Mouse (Mus musculus) neural tube, embryonic 15.5 days (tissue): ENCODE measurements at regions not wholly inside any gene's neighbourhood (a gene's known extent, or its start where the extent isn't known, plus 50 kb on each side); places are given as distances from the start of the nearest gene placed in this dataset.

Experiments used
- ATAC-seq: fragments of 200-750 bp; cut with Nextera tagmentation; 2 replicates; pipeline ENCODE4 v1.8.0; 2017; ENCODE audit warnings: mild to moderate bottlenecking, moderate TSS enrichment, moderate library complexity; ENCODE audit not compliant: low FRiP score
- H3K27ac ChIP-seq: fragments of 300-500 bp; sonication (generic); replicated peaks from 2 replicates; pipeline ENCODE4 v1.5.1; 2015; ENCODE audit warnings: mild to moderate bottlenecking, inconsistent platforms
- H3K27me3 ChIP-seq: fragments of 300-500 bp; sonication (generic); replicated peaks from 2 replicates; pipeline ENCODE4 v1.6.1; 2015; ENCODE audit warnings: inconsistent platforms
- H3K36me3 ChIP-seq: fragments of 300-500 bp; sonication (generic); 2 replicates; pipeline ENCODE4 v1.6.1; 2015; ENCODE audit warnings: inconsistent platforms
- H3K4me1 ChIP-seq: fragments of 300-500 bp; sonication (generic); 2 replicates; pipeline ENCODE4 v1.6.1; 2015; ENCODE audit warnings: inconsistent platforms
- H3K4me2 ChIP-seq: fragments of 300-500 bp; sonication (generic); 2 replicates; pipeline ENCODE4 v1.6.1; 2015; ENCODE audit warnings: inconsistent platforms, mild to moderate bottlenecking, moderate library complexity
- H3K4me3 ChIP-seq: fragments of 300-500 bp; sonication (generic); replicated peaks from 2 replicates; pipeline ENCODE4 v1.5.1; 2015; ENCODE audit warnings: mild to moderate bottlenecking, inconsistent platforms
- H3K9ac ChIP-seq: fragments of 300-500 bp; sonication (generic); replicated peaks from 2 replicates; pipeline ENCODE4 v1.6.1; 2015; ENCODE audit warnings: mild to moderate bottlenecking, inconsistent platforms
- H3K9me3 ChIP-seq: fragments of 300-500 bp; sonication (generic); replicated peaks from 2 replicates; pipeline ENCODE4 v1.6.1; 2016; ENCODE audit warnings: inconsistent platforms
- WGBS: fragments of 180-500 bp; shearing (Covaris S2); methylation state at CpG from one replicate; pipeline ENCODE4 v1.1.7; 2015; ENCODE audit warnings: mixed read lengths; 5-methylcytosine and 5-hydroxymethylcytosine counted together

DNA sequence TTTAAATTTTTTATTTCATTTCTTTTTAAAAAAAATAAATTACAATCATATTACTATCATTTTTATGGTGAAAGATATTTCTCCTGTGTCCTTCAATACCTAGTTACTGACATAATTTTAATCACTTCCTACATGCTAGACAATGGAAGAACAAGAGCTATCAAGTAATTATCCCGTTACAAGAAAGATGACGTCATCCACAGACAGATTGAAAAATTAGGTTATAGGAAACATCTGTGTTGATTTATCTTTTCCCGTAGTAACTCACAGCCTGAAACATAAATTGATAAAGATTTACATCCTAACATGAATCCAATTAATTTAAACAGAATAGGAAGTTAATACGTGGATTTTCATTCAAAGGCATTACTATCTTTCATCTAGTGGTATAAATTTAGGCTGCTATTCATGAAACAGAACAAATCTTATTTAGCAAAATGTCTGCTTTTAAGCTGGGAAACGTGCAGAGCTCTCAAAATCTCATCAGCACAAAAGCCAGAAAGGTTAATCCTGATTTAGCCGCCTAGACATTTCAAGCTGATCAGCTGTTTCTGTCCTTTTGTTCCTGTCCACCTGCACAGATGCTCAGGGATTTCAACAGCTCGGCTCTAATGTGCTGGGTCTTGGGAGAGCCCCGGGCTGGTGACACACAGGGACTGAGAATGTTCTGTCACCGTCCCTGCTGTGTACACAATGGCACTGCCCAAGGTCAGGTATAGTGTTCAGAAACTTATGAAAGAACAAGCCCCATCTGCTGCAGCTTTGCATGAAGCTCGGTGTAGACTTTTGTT is 189.0 kb upstream of the Cd180 start:
- Histone ChIP-seq H3K4me1 (no peaks in the 10 kb centered on the region), H3K9ac (no peak overlapping the region), H3K9me3 (no peaks in the 10 kb centered on the region), H3K4me3 (no peak overlapping the region), H3K27ac (peak overlapping the region; percentile 34; the same call in 1 of the 2 replicates), H3K4me2 (no peak overlapping the region), H3K27me3 (no peaks in the 10 kb centered on the region), H3K36me3 (no peaks in the 10 kb centered on the region)
- no peak for ATAC-seq
- WGBS, result 35% methylated on average over 10 of the region's 10 CpGs

DNA sequence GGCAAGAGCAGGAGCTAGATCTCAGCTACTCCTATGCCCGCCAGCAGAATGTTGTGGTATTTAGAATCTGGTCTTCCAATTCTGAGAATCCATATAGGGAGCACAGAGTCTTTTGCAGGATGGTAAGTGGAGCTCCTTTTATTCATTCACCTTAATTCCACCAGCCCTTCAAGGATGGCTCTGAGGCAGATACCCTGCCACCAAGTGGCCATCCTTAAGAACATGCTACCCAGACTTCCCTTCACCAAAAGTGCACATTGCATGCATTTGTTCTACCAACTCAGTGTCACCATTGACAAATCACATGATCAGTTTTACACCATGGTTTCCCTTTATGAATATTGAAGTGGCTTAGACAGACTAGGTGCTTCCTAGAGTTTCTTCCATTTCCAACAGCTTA is 186.1 kb upstream of the Cd180 start:
- WGBS, result 90% methylated on average over 1 of the region's 1 CpGs
- H3K27me3 ChIP-seq, result no peaks in the 10 kb centered on the region

DNA sequence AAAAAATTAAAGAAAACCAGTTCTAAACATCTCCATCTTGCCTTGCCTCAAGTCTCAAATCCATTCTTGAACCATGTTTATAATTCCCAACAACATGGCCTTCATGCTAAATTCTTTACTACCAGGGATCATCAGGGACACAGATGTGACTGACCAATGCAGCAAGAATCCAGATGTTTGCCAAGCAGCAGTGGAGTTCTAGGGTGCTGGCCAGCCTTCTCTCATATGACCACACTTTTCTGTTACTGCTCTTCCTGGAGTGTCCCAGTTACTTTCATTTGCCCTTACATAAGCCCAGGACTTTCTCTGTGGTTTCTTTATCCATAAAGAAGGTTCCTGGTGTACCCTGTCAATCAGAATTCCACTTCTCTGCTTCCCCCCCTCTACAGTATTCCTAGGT is 185.4 kb upstream of the Cd180 start:
- Histone ChIP-seq H3K9me3 (no peaks in the 10 kb centered on the region), H3K27me3 (no peaks in the 10 kb centered on the region), H3K4me3 (no peak overlapping the region), H3K4me2 (no peak overlapping the region), H3K4me1 (no peaks in the 10 kb centered on the region), H3K36me3 (no peaks in the 10 kb centered on the region), H3K9ac (no peak overlapping the region), H3K27ac (no peak overlapping the region)
- no peak for ATAC-seq

More for the DNA sequence above, 186.1 kb upstream of the Cd180 start:
- Histone ChIP-seq H3K4me2 (no peak overlapping the region), H3K9ac (no peak overlapping the region), H3K27ac (no peak overlapping the region), H3K4me3 (no peak overlapping the region), H3K9me3 (no peaks in the 10 kb centered on the region), H3K4me1 (no peaks in the 10 kb centered on the region), H3K36me3 (no peaks in the 10 kb centered on the region)
- ATAC-seq, result no peak

DNA sequence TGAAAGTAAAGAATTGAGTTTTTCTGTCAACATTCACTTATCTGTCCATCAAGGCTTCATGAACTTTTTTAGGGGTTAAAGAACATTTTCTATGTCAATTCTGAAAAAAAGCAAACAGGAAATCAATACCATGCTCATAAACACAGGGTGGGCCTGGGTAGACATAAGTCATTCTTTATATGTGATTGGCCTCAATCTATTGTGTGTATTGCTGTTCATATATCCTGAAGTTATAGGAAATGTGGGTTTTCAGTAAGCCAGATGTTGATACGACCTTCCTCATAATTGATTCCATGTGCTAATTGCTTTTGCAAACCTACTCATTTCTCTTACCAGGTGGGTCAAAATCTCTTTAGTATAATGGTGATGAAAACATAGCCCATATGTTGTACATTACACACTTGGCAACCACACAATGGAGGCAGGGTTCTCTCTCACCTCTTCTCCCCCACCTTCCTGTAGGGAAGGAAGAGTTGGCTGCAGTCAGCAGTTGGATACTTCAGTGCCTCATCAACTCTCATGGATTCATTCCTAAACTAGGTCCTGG is 182.6 kb upstream of the Cd180 start:
- H3K36me3 ChIP-seq, result no peaks in the 10 kb centered on the region
- H3K9ac ChIP-seq, result no peak overlapping the region
- no peaks in the 10 kb centered on the region for H3K9me3 ChIP-seq
- no peaks in the 10 kb centered on the region for H3K4me1 ChIP-seq
- H3K27me3 ChIP-seq, result no peaks in the 10 kb centered on the region
- ATAC-seq, result no peak
- H3K4me3 ChIP-seq, result no peak overlapping the region
- no peak overlapping the region for H3K4me2 ChIP-seq
- no peak overlapping the region for H3K27ac ChIP-seq
- WGBS, result 86% methylated on average over 1 of the region's 1 CpGs

DNA sequence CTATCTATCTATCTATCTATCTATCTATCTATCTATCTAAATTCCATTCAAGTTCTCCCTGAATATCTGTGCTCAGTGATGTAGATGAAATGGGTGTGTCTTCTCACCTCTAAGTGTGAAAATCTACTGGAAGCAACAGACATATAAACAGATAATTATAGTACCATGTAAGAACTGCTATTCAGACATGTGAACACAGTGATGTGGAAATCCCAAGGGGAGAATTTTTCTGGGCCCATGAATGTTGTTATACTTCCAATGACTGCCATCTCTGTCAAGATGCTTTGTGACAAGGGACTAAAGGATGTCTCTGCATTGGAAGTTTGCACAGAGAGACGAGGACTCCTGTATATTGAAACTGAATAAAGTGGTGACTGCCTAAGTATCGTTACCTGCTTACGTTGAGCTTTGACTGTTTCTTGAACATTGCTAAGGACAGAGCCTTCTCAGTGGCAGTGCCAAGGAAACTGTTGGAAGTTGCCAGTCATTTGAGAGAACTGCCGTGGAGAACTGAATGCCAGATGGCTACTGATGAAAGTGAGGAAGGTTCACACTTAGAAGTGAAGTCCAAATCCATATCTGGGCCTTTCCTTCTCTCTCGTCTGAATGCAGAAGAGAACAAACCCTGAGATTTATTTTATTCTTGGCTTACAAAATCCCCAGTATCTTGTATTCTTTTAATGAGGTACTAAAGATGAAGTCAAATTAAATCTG is 175.0 kb upstream of the Cd180 start:
- Histone ChIP-seq H3K9ac (no peak overlapping the region), H3K4me3 (no peak overlapping the region), H3K36me3 (no peaks in the 10 kb centered on the region), H3K4me1 (no peaks in the 10 kb centered on the region), H3K27me3 (no peaks in the 10 kb centered on the region), H3K27ac (no peak overlapping the region), H3K4me2 (no peak overlapping the region), H3K9me3 (no peaks in the 10 kb centered on the region)
- 89% methylated on average over 5 of the region's 5 CpGs for WGBS
- no peak for ATAC-seq

DNA sequence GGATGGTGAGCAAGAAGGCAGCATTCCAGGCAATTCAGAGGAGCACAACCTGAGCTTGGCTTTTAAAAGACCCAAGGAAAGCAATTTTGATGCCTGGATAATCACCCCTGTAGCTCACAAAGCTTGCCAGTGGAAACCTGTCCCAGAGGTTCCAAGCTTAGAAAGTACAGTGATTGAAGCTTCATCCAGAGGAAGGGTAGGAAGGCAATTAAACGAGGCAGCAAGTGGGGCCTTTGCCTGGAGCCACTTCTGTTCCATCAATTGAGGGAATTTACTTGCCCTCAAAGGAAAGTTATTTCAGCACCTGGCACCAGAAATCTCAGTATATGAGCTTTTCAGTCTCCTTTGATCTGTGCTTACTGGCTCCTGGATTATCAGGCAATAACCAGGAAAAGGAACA is 171.9 kb upstream of the Cd180 start:
- Histone ChIP-seq H3K9ac (no peak overlapping the region), H3K27ac (no peak overlapping the region), H3K36me3 (no peaks in the 10 kb centered on the region), H3K27me3 (no peaks in the 10 kb centered on the region), H3K4me2 (no peak overlapping the region), H3K4me3 (no peak overlapping the region), H3K9me3 (no peaks in the 10 kb centered on the region), H3K4me1 (no peaks in the 10 kb centered on the region)
- 35% methylated on average over 1 of the region's 1 CpGs for WGBS
- no peak for ATAC-seq

DNA sequence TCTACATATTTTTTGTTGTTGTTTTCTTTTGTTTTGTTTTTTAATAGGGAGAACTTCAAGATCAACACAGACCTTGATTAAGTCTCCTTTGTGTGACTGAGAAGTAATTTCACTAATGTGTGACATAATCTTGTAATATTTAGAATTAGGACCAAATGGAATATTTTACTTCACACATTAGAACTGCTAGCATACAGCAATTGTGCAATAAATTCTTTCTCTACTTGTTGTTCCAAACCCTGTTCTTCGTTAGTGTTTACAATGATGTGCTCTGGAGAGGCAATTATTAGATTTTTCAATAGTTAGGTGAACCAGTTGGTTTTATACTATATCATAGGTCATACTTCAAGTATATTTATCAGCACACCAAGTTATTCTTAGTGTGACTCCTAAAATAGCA is 171.3 kb upstream of the Cd180 start:
- H3K27me3 ChIP-seq, result no peaks in the 10 kb centered on the region
- H3K4me1 ChIP-seq, result no peaks in the 10 kb centered on the region
- WGBS, result 84% methylated on average over 1 of the region's 1 CpGs
- no peak overlapping the region for H3K27ac ChIP-seq
- no peaks in the 10 kb centered on the region for H3K9me3 ChIP-seq
- H3K4me3 ChIP-seq, result no peak overlapping the region
- no peak for ATAC-seq
- no peak overlapping the region for H3K4me2 ChIP-seq
- H3K9ac ChIP-seq, result no peak overlapping the region
- no peaks in the 10 kb centered on the region for H3K36me3 ChIP-seq

DNA sequence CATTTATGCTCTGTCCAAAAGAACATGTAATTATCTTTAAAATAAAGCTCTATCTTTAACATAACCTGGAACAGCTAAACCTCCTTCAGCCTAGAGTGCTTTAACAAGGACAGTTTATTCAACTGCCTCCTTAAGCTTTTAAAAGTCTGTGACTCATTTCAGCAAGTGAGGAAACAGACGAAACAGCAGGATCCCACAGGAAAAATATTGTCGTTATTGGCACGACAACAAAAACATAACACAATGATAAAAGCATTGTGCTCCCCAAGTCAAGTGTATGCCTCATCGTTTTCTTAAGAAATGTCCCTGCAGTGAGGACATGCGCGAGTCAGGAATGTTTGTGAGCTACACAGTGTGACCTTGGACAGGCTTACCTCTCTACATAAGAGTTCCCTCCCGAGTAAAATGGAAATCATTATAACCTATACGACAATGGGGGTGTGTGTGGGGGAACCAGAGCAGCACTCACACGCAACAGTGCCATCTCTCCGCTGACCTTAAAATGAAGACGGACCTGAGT is 166.7 kb upstream of the Cd180 start:
- ATAC-seq, result no peak
- no peak overlapping the region for H3K9ac ChIP-seq

DNA sequence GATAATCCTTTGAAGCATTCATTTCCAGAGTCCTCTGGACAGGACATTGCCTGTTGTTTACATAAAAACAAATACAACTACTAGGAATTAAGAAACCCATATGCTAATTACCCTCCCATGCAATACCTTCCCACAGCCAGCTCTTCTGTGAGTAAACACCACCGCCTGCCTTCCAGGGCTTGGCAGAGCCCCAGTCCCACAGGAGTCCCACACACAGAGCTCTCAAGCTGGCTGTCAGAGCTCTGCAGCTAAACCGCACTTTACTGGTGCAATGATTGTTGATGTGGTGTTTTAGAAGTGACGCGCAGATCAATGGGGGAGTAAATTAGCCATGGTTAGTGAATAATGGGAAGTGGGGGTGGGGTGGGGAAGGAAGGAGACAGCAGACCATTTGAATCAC is 159.6 kb upstream of the Cd180 start:
- Histone ChIP-seq H3K27ac (no peak overlapping the region), H3K4me3 (no peak overlapping the region), H3K4me1 (peaks cover 22% of the 10 kb centered on the region), H3K4me2 (no peak overlapping the region), H3K9me3 (no peaks in the 10 kb centered on the region), H3K36me3 (no peaks in the 10 kb centered on the region), H3K9ac (no peak overlapping the region), H3K27me3 (no peaks in the 10 kb centered on the region)
- WGBS, result 9% methylated on average over 4 of the region's 4 CpGs
- no peak; the same call in 1 of the 2 replicates for ATAC-seq

More for the DNA sequence above, 166.7 kb upstream of the Cd180 start:
- H3K27ac ChIP-seq, result no peak overlapping the region
- no peaks in the 10 kb centered on the region for H3K9me3 ChIP-seq
- no peak overlapping the region for H3K4me3 ChIP-seq
- no peaks in the 10 kb centered on the region for H3K27me3 ChIP-seq
- WGBS, result 79% methylated on average over 11 of the region's 11 CpGs
- H3K36me3 ChIP-seq, result no peaks in the 10 kb centered on the region
- H3K4me2 ChIP-seq, result no peak overlapping the region
- no peaks in the 10 kb centered on the region for H3K4me1 ChIP-seq

DNA sequence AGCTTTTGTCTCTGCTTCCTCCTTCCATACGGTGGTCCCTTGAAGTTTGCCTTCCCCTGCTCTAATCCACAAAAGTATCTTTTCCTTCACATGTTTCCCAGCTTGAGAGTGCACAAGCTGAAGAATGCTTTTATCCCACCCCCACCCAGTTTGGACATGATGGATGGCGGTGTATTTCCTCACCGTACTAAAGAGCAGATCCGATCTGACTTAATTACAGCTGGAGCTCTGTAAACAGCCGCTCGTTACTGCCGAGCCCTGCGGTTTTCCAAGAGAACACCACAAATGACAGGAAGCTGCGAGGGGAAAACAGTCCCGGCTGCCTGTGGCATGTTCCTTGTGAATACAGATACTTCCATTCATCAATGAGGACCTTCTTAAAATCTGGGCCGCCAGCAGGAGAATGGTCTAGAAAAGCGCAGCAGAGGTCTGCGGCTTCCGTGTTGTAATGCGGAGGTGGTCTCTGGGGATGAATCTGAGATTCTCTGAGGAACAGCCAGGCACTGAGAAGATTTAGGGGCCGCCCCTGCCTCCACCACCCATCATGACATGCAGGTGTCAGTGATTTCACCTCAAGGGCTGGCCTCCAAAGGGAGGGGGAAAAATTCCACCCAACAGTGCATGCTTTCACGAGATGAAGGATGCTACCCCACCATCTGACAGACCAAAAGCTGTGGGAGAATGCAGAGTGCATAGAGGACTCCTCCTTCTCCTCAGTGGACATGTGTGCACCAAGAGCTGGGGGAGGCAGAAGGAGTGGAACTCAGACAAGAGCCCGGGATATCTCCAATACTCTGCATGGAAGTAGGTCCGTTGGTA is 155.7 kb upstream of the Cd180 start:
- Histone ChIP-seq H3K27ac (no peak overlapping the region), H3K36me3 (no peaks in the 10 kb centered on the region), H3K4me2 (peak overlapping the region; percentile 51), H3K9me3 (no peaks in the 10 kb centered on the region), H3K4me3 (peak overlapping the region; percentile 8), H3K27me3 (no peaks in the 10 kb centered on the region), H3K9ac (no peak overlapping the region), H3K4me1 (peaks cover 22% of the 10 kb centered on the region)
- 20% methylated on average over 19 of the region's 19 CpGs for WGBS
- peak; percentile 66 for ATAC-seq

DNA sequence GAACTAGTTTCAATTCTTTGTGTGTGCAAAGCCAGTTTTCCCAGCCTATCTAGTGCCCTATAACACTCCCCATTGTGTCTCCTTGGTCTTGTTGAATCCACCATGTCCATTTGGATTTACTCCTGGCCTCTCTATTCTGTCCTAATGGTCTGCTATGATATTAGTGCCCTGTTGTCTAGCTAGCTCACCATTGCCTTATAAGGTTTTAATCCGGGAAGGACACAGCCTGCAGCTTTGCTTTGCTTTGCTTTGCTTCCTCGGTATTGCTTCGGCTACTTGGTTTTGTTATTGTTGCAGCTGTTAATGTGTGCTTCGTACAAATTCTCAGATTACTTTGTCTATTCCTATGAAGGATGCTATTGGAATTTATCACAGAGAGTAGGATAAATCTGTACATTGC is 152.9 kb upstream of the Cd180 start:
- no peak overlapping the region for H3K4me2 ChIP-seq
- no peaks in the 10 kb centered on the region for H3K9me3 ChIP-seq
- peaks cover 17% of the 10 kb centered on the region for H3K4me1 ChIP-seq
- ATAC-seq, result no peak
- WGBS, result 90% methylated on average over 4 of the region's 4 CpGs
- H3K27me3 ChIP-seq, result no peaks in the 10 kb centered on the region
- H3K9ac ChIP-seq, result no peak overlapping the region
- no peak overlapping the region for H3K4me3 ChIP-seq
- H3K27ac ChIP-seq, result no peak overlapping the region
- H3K36me3 ChIP-seq, result no peaks in the 10 kb centered on the region
